16 mouse cellular contexts compared by ENCODE assay signal in genomic region chr5:53924005-53924404, GRCm38 (mm10).
A peak's percentile ranks its signal among the peaks of the same experiment; 100 is the strongest.
DNase-seq lines count a peak whose midpoint lies in the region; TF ChIP-seq lines count a peak whose summit lies in the region.
"Had no signal": no experiment of that assay in that cellular context is flagged by ENCODE, and none has a peak within 500 bp of the region (broad histone marks: within the 10 kb centered on the region; RNA-seq: fewer than 3 reads in every experiment).

No protein-coding gene starts in this region.

- TF ChIP-seq CTCF in gastrocnemius, adult 2 months (IDR thresholded peaks at IDR 0.05), result peak; percentile 27; the same call in 1 of the 2 replicates
- TF ChIP-seq CTCF in left cerebral cortex, adult 2 months (IDR thresholded peaks at IDR 0.05), result peak; percentile 34

- intact Hi-C loops in gastrocnemius, adult 2 months (cut with DNase I), result no loop called here
- intact Hi-C loops in gastrocnemius, postnatal 36 days (cut with DNase I), result no loop called here
- intact Hi-C loops in left cerebral cortex, adult 2 months (cut with DNase I), result no loop called here
- intact Hi-C loops in left cerebral cortex, postnatal 10 days (cut with DNase I), result loop anchor here (10.0 kb wide), 1 partner anchor 191 kb away; no protein-coding TSS in a partner anchor

- DNase-seq in gastrocnemius, adult 2 months, result no peak
- no peak for DNase-seq in gastrocnemius, postnatal 36 days
- no peak for DNase-seq in left cerebral cortex, adult 2 months (ENCODE audit: extremely low spot score in 1 of 2, low spot score in 2 of 2)
- no peak for DNase-seq in left cerebral cortex, postnatal 10 days (ENCODE audit: extremely low spot score in 1 of 2, low spot score in 2 of 2)
- DNase-seq in A20 (ENCODE audit: low read depth, low spot score), result peak; percentile 18
- DNase-seq in lung, postnatal 10 days, result peak; percentile 40
- DNase-seq in layer of hippocampus, postnatal 10 days (ENCODE audit: low spot score in 2 of 2), result no peak
- DNase-seq in layer of hippocampus, adult 9-10 months (ENCODE audit: low spot score), result no peak
- DNase-seq: cerebellum, adult 11-12 months; heart, postnatal 14 days; liver, embryonic 13.5 days; right cerebral cortex, postnatal 14 days; thymus, postnatal 25 days had no signal

- no peak overlapping the region for H3K27ac ChIP-seq in gastrocnemius, adult 2 months
- H3K27ac ChIP-seq in left cerebral cortex, adult 2 months, result no peak overlapping the region
- H3K27ac ChIP-seq: embryonic facial prominence, embryonic 12.5 days; forebrain, embryonic 15.5 days; liver, embryonic 13.5 days; midbrain, embryonic 15.5 days had no signal

- no peak overlapping the region for H3K4me3 ChIP-seq in gastrocnemius, adult 2 months
- no peak overlapping the region for H3K4me3 ChIP-seq in left cerebral cortex, adult 2 months
- H3K4me3 ChIP-seq: embryonic facial prominence, embryonic 12.5 days; forebrain, embryonic 15.5 days; liver, embryonic 13.5 days; midbrain, embryonic 15.5 days had no signal

Comparison
In these comparisons a context has a peak if more than half of its experiments do, and no peak if none do; other contexts are left out.
1. DNase-seq: peak in A20 (single experiment) and lung, postnatal 10 days (single experiment); none in gastrocnemius, adult 2 months (single experiment), gastrocnemius, postnatal 36 days (0 of 2), left cerebral cortex, adult 2 months (0 of 2), left cerebral cortex, postnatal 10 days (0 of 2), layer of hippocampus, postnatal 10 days (0 of 2) and layer of hippocampus, adult 9-10 months (single experiment).